Mouse (Mus musculus): ENCODE data around the gene Slc7a7.
A peak's percentile ranks its signal among the peaks of the same experiment; 100 is the strongest.

DNA sequence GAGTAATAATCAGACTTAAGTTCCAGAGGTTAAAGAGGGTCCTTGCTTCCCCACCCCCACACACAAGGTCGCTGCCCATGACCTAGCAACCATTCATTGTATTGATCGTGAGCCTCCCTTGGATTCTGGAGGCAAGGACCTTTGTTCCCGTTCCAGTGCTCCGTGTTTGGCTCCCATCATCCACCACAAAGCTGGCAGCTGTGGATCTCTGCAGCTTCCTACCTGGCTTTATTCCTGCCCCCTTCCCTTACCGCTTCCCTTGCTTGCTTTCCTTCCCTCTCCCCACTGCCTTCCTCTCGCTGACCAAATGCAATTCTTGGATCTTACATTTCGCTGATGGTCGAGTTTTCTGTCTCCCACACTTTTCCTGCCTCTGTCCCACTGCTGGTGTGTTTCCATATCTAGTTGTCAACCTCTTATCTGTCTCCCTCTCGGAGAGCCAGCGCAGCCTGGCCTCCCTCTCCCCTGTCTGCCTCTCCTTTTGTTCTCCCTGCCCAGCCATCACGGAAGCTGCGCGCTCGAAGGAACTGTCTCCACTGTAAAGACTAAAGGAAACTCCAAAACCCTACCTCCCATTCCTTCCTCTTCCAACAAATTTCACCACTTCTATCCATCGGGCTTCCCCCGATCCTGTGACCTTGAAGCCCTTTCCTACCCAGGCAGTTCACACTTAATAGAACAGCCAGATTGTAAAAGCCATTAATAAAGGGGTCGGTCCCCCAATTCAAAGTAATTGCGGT lies 13.0 kb upstream of the Slc7a7 start:
- no peak for TF ChIP-seq CTCF (IDR thresholded peaks at IDR 0.05; ENCODE audit: control insufficient read depth, insufficient read depth, insufficient replicate concordance, low read depth, low read length)
- TF ChIP-seq POLR2A (IDR thresholded peaks at IDR 0.05; ENCODE audit: control insufficient read depth, low read depth, low read length): peak; percentile 7; the same call in 1 of the 2 replicates

Measured in testis, adult 2 months (tissue).